Mouse (Mus musculus) kidney, adult 2 months (tissue): ENCODE measurements around the gene Fam217b.

Experiments used
- CTCF ChIP-seq: fragments of 200-500 bp; conservative IDR thresholded peaks from 2 replicates; pipeline ENCODE4 v1.5.1; 2011; ENCODE audit warnings: low read depth, mild to moderate bottlenecking, control low read depth, low read length, moderate library complexity, mixed read lengths; ENCODE audit not compliant: insufficient read depth, insufficient read length
- POLR2A ChIP-seq: fragments of 200-500 bp; IDR thresholded peaks from one replicate; pipeline ENCODE4 v1.6.1; 2011; ENCODE audit warnings: low read depth, low read length, control low read depth

DNA sequence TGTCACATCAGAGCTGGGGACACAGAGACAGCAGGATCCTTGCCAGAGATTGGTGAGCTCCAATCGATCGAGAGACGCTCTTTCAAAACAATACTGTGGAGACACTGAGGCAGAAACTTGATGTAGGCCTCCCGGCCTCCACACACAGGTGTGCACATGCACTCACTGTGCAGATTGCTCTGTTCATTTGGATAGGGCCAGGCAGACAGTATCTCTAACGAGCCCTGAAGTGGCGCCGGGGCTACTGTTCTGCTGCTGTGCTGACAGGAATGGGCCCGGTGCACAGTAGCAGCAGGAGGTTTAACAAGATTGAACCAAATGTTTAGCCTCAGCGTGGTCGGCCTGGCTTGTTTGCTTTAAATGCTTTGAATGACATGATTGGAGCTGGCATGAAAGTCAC is 36.6 kb downstream of the Fam217b start:
- TF ChIP-seq CTCF (no peak), POLR2A (no peak)
